Mouse (Mus musculus): ENCODE measurements around the gene Erp27. TPM values are rescaled to one million over a fixed set of nuclear protein-coding genes. Genes with fewer than 3 reads are reported as not detected.

Gene Erp27
- polyA plus RNA-seq, 1 experiment from 2014 or later, result not detected

DNA sequence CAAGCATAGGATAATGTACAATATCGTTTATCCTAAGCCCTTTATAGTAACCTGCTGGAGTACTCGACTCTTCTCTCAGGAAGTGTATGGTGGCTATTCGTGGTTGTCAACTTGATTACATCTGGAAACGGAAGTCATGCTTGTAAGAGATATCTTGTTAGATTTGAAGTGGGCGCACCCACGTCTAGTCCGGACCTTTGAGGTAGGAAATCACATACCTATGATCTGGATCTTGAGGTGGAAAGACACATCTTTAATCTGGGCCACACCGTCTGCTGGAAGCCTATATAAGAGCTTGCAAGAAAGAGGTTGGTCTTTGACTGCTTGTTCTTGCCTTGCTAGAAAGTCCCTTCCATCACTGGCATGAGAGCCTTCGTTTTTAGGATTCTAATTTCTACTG is 19.5 kb downstream of the Erp27 start:
- H3K36me3 ChIP-seq (replicated peaks; ENCODE audit: control insufficient read depth, insufficient read depth), result no peaks in the 10 kb centered on the region
- H3K4me2 ChIP-seq (replicated peaks), result no peak overlapping the region
- no peak overlapping the region for H3K4me3 ChIP-seq (replicated peaks; ENCODE audit: low read length)
- no peak overlapping the region for H3K9ac ChIP-seq
- ATAC-seq (ENCODE audit: low FRiP score) (no peak), DNase-seq (ENCODE audit: low spot score) (no peak)
- H3K9me3 ChIP-seq (ENCODE audit: control insufficient read depth, low read length), result no peaks in the 10 kb centered on the region
- H3K4me1 ChIP-seq (replicated peaks; ENCODE audit: control insufficient read depth, insufficient read depth, low read length), result no peaks in the 10 kb centered on the region
- 91% methylated on average over 9 of the region's 9 CpGs for WGBS
- no peak overlapping the region for H3K27ac ChIP-seq
- H3K27me3 ChIP-seq (ENCODE audit: control insufficient read depth, insufficient read depth, low read length), result no peaks in the 10 kb centered on the region

DNA sequence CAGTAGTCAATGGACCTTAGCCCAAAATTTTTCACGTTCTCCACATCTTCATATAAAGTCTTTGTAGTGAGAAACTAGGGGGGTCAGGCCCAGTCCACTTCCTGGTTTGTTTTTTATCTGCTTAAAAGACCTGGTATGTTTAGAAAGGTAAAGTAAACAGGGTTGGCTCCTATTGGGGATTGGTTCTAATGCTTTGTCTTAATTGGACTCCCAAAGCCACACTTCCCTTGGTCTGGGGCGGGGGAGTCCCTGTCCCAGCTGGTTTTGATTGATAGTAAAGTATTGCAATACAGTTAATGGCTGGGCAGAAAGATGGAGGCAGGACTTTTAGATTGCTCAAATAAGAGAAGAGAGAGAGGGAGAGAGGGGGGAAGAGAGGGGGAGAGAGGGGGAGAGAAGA is 21.0 kb downstream of the Erp27 start:
- Histone ChIP-seq H3K9ac (no peak overlapping the region), H3K27me3 (ENCODE audit: control insufficient read depth, insufficient read depth, low read length) (no peaks in the 10 kb centered on the region), H3K4me1 (replicated peaks; ENCODE audit: control insufficient read depth, insufficient read depth, low read length) (no peaks in the 10 kb centered on the region), H3K4me3 (replicated peaks; ENCODE audit: low read length) (no peak overlapping the region), H3K9me3 (ENCODE audit: control insufficient read depth, low read length) (no peaks in the 10 kb centered on the region), H3K27ac (no peak overlapping the region), H3K36me3 (replicated peaks; ENCODE audit: control insufficient read depth, insufficient read depth) (no peaks in the 10 kb centered on the region), H3K4me2 (replicated peaks) (no peak overlapping the region)
- DNase-seq (ENCODE audit: low spot score), result no peak
- no peak for ATAC-seq (ENCODE audit: low FRiP score)
- 83% methylated on average over 2 of the region's 2 CpGs for WGBS

DNA sequence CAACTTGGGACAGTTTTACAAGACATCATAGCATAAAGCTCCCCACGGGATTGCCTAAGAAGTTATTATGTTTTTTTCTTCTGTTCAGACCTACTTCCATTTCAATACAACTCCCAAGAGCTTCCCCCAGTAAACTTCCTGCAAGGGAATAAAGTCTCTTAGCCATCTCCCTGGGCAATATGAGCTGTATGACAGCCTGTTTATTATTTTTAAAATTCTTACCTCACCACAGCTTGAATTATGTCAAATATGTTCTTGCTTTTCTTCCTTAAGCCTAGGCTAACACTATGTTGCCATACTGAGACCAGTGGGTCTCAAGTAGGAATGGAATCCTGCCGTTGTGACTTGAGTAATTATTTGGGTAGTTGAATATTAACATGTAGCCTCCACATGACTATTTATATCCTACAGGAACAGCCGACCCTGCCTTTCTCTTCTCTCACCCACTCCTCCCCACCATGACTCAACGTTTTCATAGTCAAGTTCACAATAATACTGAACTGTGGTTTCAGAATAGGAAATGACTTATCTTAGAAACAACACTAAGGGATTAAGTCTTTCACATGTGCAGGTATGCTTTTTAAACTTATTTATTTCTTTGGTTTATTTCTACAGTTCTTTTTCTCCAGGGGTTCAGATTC is 21.5 kb downstream of the Erp27 start:
- DNase-seq (ENCODE audit: low spot score) (no peak), ATAC-seq (ENCODE audit: low FRiP score) (no peak)
- Histone ChIP-seq H3K27ac (no peak overlapping the region), H3K9me3 (ENCODE audit: control insufficient read depth, low read length) (no peaks in the 10 kb centered on the region), H3K9ac (no peak overlapping the region), H3K4me3 (replicated peaks; ENCODE audit: low read length) (no peak overlapping the region), H3K4me2 (replicated peaks) (no peak overlapping the region), H3K36me3 (replicated peaks; ENCODE audit: control insufficient read depth, insufficient read depth) (no peaks in the 10 kb centered on the region), H3K27me3 (ENCODE audit: control insufficient read depth, insufficient read depth, low read length) (no peaks in the 10 kb centered on the region), H3K4me1 (replicated peaks; ENCODE audit: control insufficient read depth, insufficient read depth, low read length) (no peaks in the 10 kb centered on the region)
- WGBS, result 85% methylated on average over 4 of the region's 4 CpGs

DNA sequence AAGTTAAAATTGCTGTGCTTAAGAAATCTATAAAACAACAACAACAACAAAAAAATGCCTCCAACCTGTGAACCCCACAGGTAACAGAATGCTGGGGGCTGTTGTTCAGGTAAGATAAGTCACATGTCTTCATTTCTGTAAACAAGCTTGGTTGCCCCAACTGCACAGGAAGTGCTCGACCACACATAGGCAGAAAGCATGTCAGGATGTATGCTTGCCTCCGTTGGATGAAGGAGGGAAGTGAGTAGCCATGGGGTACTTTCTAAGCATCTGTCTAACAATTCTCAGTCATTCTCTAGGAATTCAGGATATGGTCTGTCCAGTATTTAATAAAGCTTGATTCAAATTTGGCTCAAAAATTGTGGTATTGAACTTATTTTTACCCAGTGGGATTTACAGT is 23.0 kb downstream of the Erp27 start:
- no peaks in the 10 kb centered on the region for H3K27me3 ChIP-seq (ENCODE audit: control insufficient read depth, insufficient read depth, low read length)
- DNase-seq (ENCODE audit: low spot score) (no peak), ATAC-seq (ENCODE audit: low FRiP score) (no peak)
- no peak overlapping the region for H3K27ac ChIP-seq
- H3K4me2 ChIP-seq (replicated peaks), result no peak overlapping the region
- no peak overlapping the region for H3K4me3 ChIP-seq (replicated peaks; ENCODE audit: low read length)
- no peaks in the 10 kb centered on the region for H3K9me3 ChIP-seq (ENCODE audit: control insufficient read depth, low read length)
- no peaks in the 10 kb centered on the region for H3K4me1 ChIP-seq (replicated peaks; ENCODE audit: control insufficient read depth, insufficient read depth, low read length)
- H3K36me3 ChIP-seq (replicated peaks; ENCODE audit: control insufficient read depth, insufficient read depth), result no peaks in the 10 kb centered on the region
- no peak overlapping the region for H3K9ac ChIP-seq
- WGBS, result 84% methylated on average over 2 of the region's 2 CpGs

DNA sequence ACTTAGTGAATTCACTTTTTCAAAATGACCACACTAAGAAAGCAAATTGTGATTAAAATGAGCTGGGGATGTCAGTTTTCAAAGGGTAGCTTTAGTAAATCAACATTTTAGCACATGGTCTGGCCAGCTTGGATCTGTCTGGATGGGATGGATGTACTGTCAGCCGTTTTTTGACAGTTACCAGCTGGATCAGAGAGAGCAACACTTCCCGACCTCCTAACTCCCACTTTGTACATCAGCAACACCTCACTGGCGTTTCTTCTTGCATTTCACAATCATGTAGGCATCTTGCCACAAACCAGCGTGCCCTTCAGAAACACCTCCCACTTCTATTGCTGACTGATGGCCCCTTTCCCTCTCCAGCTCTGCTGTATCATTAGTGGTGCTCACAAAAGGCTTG is 23.8 kb downstream of the Erp27 start:
- no peak overlapping the region for H3K27ac ChIP-seq
- H3K4me1 ChIP-seq (replicated peaks; ENCODE audit: control insufficient read depth, insufficient read depth, low read length), result no peaks in the 10 kb centered on the region
- H3K4me2 ChIP-seq (replicated peaks), result no peak overlapping the region
- no peak for DNase-seq (ENCODE audit: low spot score)
- 72% methylated on average over 4 of the region's 4 CpGs for WGBS
- H3K9me3 ChIP-seq (ENCODE audit: control insufficient read depth, low read length), result no peaks in the 10 kb centered on the region
- no peak overlapping the region for H3K9ac ChIP-seq
- ATAC-seq (ENCODE audit: low FRiP score), result no peak
- H3K27me3 ChIP-seq (ENCODE audit: control insufficient read depth, insufficient read depth, low read length), result no peaks in the 10 kb centered on the region
- H3K4me3 ChIP-seq (replicated peaks; ENCODE audit: low read length), result no peak overlapping the region
- H3K36me3 ChIP-seq (replicated peaks; ENCODE audit: control insufficient read depth, insufficient read depth), result no peaks in the 10 kb centered on the region

DNA sequence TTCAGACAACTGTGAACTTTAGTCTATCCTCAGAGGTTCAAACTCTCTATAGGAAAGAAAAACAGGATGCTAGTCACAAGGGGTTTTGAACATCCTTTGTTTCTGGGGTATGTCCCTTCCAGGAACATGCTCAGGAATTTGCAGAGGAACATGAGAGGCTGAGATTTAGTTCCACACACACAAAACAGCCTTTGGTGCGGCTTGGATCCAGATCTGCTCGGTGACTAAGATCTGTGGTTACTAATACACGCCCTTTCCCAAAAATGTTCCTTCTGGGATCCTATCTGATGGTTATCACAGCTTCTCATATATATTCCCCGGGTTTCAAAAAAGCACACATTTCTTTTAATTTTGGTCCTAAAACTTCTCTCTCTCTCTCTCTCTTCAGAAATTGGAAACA is 24.2 kb downstream of the Erp27 start:
- Histone ChIP-seq H3K27me3 (ENCODE audit: control insufficient read depth, insufficient read depth, low read length) (no peaks in the 10 kb centered on the region), H3K9me3 (ENCODE audit: control insufficient read depth, low read length) (no peaks in the 10 kb centered on the region), H3K4me3 (replicated peaks; ENCODE audit: low read length) (no peak overlapping the region), H3K4me1 (replicated peaks; ENCODE audit: control insufficient read depth, insufficient read depth, low read length) (no peaks in the 10 kb centered on the region), H3K4me2 (replicated peaks) (no peak overlapping the region), H3K9ac (no peak overlapping the region), H3K36me3 (replicated peaks; ENCODE audit: control insufficient read depth, insufficient read depth) (no peaks in the 10 kb centered on the region), H3K27ac (no peak overlapping the region)
- no peak for ATAC-seq (ENCODE audit: low FRiP score)
- WGBS, result 86% methylated on average over 4 of the region's 4 CpGs
- no peak for DNase-seq (ENCODE audit: low spot score)

DNA sequence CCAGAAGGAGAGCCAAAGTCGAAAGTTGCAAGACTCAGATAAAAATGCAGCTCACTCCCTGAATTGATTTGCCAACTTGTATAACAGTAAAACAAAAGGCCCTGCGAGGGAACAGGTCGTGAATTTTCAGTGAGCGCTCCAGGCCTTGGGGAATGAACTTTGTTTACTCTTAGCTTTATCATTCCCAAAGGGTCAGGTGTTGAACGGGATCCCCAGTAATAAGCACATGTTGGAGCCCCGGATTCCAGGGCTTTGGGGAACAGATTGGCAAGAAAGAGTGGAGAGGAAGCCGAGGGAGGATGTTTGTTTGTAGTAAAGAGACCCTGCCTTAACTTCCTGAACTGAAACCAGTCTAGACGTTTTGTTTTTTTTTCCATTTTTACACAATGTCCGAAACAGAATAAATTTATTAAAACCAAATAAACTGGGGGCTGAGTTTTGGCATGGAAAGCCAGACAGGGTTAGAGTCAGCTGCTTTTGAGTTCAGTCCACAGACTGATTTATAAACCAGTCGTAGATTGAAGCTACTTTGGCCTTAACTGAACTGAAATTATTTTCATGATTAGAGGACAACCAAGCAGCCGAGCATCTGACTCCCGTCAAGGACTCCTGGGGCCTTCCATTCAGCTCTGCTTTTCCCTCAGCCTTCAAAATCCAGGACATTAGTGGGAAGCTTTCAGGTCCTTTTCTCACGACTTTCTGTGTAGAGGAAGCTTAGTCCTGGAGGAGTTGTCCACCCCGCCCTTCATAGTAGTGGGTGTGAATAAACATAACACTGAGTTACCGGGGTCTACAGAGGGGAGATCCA is 27.2 kb downstream of the Erp27 start:
- no peak for ATAC-seq (ENCODE audit: low FRiP score)
- no peaks in the 10 kb centered on the region for H3K9me3 ChIP-seq (ENCODE audit: control insufficient read depth, low read length)
- 70% methylated on average over 15 of the region's 15 CpGs for WGBS
- H3K4me2 ChIP-seq (replicated peaks), result no peak overlapping the region
- no peaks in the 10 kb centered on the region for H3K27me3 ChIP-seq (ENCODE audit: control insufficient read depth, insufficient read depth, low read length)
- no peak overlapping the region for H3K4me3 ChIP-seq (replicated peaks; ENCODE audit: low read length)
- H3K36me3 ChIP-seq (replicated peaks; ENCODE audit: control insufficient read depth, insufficient read depth), result no peaks in the 10 kb centered on the region
- no peak for DNase-seq (ENCODE audit: low spot score)
- H3K9ac ChIP-seq, result no peak overlapping the region
- H3K27ac ChIP-seq, result no peak overlapping the region
- H3K4me1 ChIP-seq (replicated peaks; ENCODE audit: control insufficient read depth, insufficient read depth, low read length), result no peaks in the 10 kb centered on the region

DNA sequence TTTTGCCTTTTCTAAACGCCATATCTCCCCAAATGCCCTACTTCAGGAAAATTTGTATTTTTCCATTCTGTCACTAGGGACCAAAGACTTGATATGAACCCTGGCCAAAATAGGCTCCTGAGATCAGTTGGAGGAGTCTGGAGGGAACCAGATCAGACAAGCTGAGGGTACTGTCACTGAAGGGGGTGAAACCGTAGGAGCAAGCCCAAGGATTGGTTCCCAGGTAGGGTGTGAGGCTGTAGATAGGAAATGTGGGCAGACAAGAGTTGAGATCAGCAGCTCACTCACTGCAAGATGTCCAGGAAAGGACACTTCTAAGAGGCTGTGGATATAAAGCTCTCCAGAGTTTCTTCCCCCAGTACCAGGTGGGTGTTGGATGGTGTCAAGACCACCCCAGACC is 30.0 kb downstream of the Erp27 start:
- Histone ChIP-seq H3K36me3 (replicated peaks; ENCODE audit: control insufficient read depth, insufficient read depth) (no peaks in the 10 kb centered on the region), H3K9me3 (ENCODE audit: control insufficient read depth, low read length) (no peaks in the 10 kb centered on the region), H3K9ac (no peak overlapping the region), H3K4me3 (replicated peaks; ENCODE audit: low read length) (no peak overlapping the region), H3K27me3 (ENCODE audit: control insufficient read depth, insufficient read depth, low read length) (no peaks in the 10 kb centered on the region), H3K4me1 (replicated peaks; ENCODE audit: control insufficient read depth, insufficient read depth, low read length) (no peaks in the 10 kb centered on the region), H3K4me2 (replicated peaks) (no peak overlapping the region), H3K27ac (no peak overlapping the region)
- ATAC-seq (ENCODE audit: low FRiP score), result no peak
- 85% methylated on average over 2 of the region's 2 CpGs for WGBS
- DNase-seq (ENCODE audit: low spot score), result no peak

DNA sequence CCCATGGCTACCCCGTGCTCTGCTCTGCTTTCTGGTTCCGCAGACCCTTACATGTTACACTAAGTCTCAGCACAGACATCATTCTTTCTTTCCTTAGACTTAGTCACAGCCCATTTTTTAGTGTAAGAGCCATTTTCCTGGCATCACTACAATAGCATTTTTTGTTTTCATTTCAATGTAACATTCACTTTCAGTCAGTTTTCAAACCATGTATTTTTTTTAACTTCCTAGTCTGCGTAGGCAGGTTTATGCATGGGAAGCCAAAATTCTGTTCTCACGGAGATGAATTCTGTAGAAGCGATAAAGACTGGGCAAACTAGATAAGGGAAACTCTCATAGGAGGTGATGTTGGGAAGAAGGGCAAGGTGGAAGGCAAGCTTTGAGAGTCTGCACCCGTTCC is 32.4 kb downstream of the Erp27 start:
- ATAC-seq (ENCODE audit: low FRiP score), result no peak
- Histone ChIP-seq H3K9ac (no peak overlapping the region), H3K9me3 (ENCODE audit: control insufficient read depth, low read length) (no peaks in the 10 kb centered on the region), H3K27ac (no peak overlapping the region), H3K27me3 (ENCODE audit: control insufficient read depth, insufficient read depth, low read length) (no peaks in the 10 kb centered on the region), H3K4me3 (replicated peaks; ENCODE audit: low read length) (no peak overlapping the region), H3K4me2 (replicated peaks) (no peak overlapping the region), H3K4me1 (replicated peaks; ENCODE audit: control insufficient read depth, insufficient read depth, low read length) (no peaks in the 10 kb centered on the region), H3K36me3 (replicated peaks; ENCODE audit: control insufficient read depth, insufficient read depth) (no peaks in the 10 kb centered on the region)
- no peak for DNase-seq (ENCODE audit: low spot score)
- WGBS, result 91% methylated on average over 6 of the region's 6 CpGs
